Mouse (Mus musculus) hindbrain, embryonic 14.5 days (tissue): ENCODE results near the gene Olfr1357. TPM values are rescaled to one million over a fixed set of nuclear protein-coding genes. Genes with fewer than 3 reads are reported as not detected.
"Not testable (repeated sequence)": the region's sequence is repeated elsewhere in the genome, so short reads cannot be mapped to it uniquely, and the experiment has no call there.

Experiments used
- ATAC-seq: fragments of 200-750 bp; cut with Nextera tagmentation; 2 replicates; pipeline ENCODE4 v1.8.0; 2017; ENCODE audit warnings: moderate number of reproducible peaks, mild to moderate bottlenecking, moderate TSS enrichment, moderate library complexity; ENCODE audit not compliant: low FRiP score
- DNase-seq: peaks from one replicate; pipeline ENCODE4 v3.0.0-alpha.2; 2015; ENCODE audit warnings: low spot score
- H3K27ac ChIP-seq: fragments of 300-500 bp; sonication (generic); 2 replicates; pipeline ENCODE4 v1.5.1; 2014; ENCODE audit warnings: mild to moderate bottlenecking, moderate library complexity
- H3K27me3 ChIP-seq: fragments of 300-500 bp; sonication (generic); 2 replicates; pipeline ENCODE4 v1.6.1; 2014; ENCODE audit warnings: mild to moderate bottlenecking, low read length, mixed read lengths; ENCODE audit not compliant: control insufficient read depth, insufficient read depth
- H3K36me3 ChIP-seq: fragments of 300-500 bp; sonication (generic); replicated peaks from 2 replicates; pipeline ENCODE4 v1.6.1; 2014; ENCODE audit not compliant: control insufficient read depth, insufficient read depth
- H3K4me1 ChIP-seq: fragments of 300-500 bp; sonication (generic); replicated peaks from 2 replicates; pipeline ENCODE4 v1.6.1; 2014; ENCODE audit warnings: antibody characterized with exemption, low read length, mixed read lengths; ENCODE audit not compliant: control insufficient read depth, insufficient read depth
- H3K4me2 ChIP-seq: fragments of 300-500 bp; sonication (generic); replicated peaks from 2 replicates; pipeline ENCODE4 v1.6.1; 2014; ENCODE audit warnings: mild to moderate bottlenecking, moderate library complexity
- H3K4me3 ChIP-seq: fragments of 300-500 bp; sonication (generic); replicated peaks from 2 replicates; pipeline ENCODE4 v1.5.1; 2014; ENCODE audit warnings: mild to moderate bottlenecking, low read length
- H3K9ac ChIP-seq: fragments of 300-500 bp; sonication (generic); 2 replicates; pipeline ENCODE4 v1.6.1; 2014
- H3K9me3 ChIP-seq: fragments of 300-500 bp; sonication (generic); 2 replicates; pipeline ENCODE4 v1.6.1; 2016; ENCODE audit warnings: low read length; ENCODE audit not compliant: control insufficient read depth
- WGBS: fragments of 180-500 bp; shearing (Covaris S2); extraction: QIAGEN DNeasy Blood & Tissue Kit; methylation state at CpG from one replicate; pipeline ENCODE4 v1.1.7; 2014; 5-methylcytosine and 5-hydroxymethylcytosine counted together
- polyA plus RNA-seq: library from polyadenylated mRNA; unstranded; fragments of >200 nt; fragmentation: Nextera tagmentation; extraction: Ambion mirVana; gene quantifications from 2 replicates; pipeline ENCODE4 v1.2.1, GENCODE M21; 2014

Gene Olfr1357
- polyA plus RNA-seq: not detected in 2 replicates

DNA sequence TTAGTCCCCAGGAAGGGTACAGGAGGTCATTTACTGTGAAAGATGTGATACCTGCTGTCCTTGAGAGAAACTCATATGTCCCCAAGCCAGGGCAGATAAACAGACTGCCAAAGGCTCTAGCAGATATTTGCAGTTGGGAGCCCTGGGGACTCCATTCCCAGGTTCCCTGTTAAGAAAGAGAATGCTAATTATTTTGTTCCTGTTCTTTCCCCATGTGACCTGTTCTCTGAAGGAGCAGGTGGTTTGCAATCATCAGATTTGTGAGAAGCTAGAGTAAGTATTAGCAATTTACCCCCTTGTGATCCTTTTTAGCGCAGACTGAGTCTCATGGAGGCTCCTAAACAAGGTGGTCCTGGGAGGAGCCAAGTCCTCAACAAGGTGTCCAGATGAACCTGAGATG, at the start of gene Olfr1357:
Gene Olfr1357 (minus strand): TSS at position 101 of the 400 bp plus-strand sequence.
- H3K4me1 ChIP-seq: no peaks in the 10 kb centered on the region
- ATAC-seq: no peak
- H3K27ac ChIP-seq: no peak within 1 kb of the TSS
- no peak within 1 kb of the TSS for H3K9ac ChIP-seq
- H3K9me3 ChIP-seq: no peaks in the 10 kb centered on the region
- no peak within 1 kb of the TSS for H3K4me3 ChIP-seq
- H3K4me2 ChIP-seq: no peak within 1 kb of the TSS
- no peaks in the 10 kb centered on the region for H3K36me3 ChIP-seq
- H3K27me3 ChIP-seq: no peaks in the 10 kb centered on the region
- 88% methylated on average over 1 of the region's 1 CpGs for whole genome bisulfite sequencing
- DNase-seq: no peak

DNA sequence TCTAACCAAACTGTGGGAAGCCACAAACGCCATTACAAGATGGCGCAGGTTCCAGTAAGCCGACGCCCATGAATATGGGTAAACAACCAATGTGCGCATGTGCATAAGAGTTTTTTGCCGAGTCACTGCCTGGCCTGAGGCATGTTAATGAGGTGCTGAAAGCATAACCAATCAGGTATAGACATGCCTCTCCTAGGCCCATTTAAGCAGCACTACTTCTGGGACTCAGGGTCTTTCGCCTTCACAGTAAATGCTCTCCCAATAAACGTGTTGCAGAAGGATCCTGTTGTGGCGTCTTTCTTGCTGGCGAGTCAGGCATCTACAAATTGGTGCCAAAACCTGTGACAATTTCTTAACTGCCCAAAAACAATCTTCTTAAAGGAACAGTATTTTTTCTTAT, 48.8 kb upstream of the Olfr1357 start:
- H3K4me3 ChIP-seq, H3K36me3 ChIP-seq, H3K9me3 ChIP-seq, H3K9ac ChIP-seq, H3K4me1 ChIP-seq, H3K27me3 ChIP-seq, H3K27ac ChIP-seq, ATAC-seq, H3K4me2 ChIP-seq, DNase-seq: not testable (repeated sequence)
- WGBS: 91% methylated on average over 10 of the region's 10 CpGs

DNA sequence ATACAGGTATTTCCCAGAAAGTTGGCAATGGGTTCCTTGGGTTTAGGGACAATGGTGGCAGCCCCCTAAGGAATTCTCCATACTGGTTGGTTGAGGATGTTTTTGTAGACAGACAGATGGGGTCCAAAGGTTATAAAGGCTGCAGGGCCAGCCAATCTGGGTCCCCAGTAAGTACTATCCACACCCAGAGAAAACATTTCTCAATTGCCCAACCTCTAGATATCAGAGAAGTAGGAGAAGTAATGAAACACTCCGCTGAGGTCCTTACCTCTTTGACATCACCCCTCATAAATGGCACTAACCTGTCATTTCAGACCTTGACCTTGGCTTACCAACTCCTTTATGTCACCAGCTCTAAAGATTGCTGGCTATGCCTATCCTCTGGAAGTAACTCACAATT, 46.7 kb upstream of the Olfr1357 start:
- Histone ChIP-seq H3K9me3 (no peaks in the 10 kb centered on the region), H3K9ac (no peak overlapping the region), H3K4me1 (no peaks in the 10 kb centered on the region), H3K27ac (no peak overlapping the region), H3K27me3 (no peaks in the 10 kb centered on the region), H3K36me3 (no peaks in the 10 kb centered on the region), H3K4me2 (no peak overlapping the region), H3K4me3 (no peak overlapping the region)
- DNase-seq (no peak), ATAC-seq (no peak)
- 94% methylated on average over 1 of the region's 1 CpGs for WGBS

DNA sequence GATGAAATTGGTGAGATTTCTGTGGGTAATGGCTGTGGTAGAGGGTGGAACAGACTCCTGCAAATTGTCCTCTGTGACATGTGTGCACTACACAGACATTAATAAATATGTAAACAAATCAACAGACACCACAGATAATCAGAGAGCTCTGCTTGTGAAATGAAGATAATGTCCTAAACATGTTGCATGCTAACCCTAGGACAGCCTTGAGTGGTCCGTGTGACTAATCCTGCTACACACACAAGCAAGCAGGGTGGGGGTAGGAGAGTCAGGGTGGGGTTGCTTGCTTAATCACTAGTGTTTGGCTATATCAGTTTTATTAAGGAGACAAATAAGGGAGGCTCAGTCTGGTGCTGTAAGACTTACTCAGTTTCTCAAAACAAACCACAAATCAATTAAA, 43.3 kb upstream of the Olfr1357 start:
- ATAC-seq: no peak
- H3K9ac ChIP-seq: no peak overlapping the region

DNA sequence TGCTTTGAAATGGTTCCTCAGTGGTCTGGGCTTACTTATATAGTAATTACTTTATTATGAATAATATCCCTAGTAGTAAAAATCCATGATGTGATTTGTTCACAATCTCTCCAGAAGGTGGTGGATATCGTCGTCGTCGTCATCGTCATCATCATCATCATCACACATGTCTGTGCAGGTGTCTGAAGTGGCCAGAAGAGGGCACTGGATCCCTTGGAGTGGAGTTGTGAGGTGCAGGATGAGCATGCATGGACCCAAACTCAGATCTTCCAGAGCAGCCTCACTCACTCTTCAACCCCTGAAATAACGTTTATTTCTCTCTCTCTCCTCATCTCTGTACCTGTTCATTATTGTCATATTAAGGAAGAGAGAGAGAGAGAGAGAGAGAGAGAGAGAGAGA, 14.4 kb upstream of the Olfr1357 start:
- Histone ChIP-seq H3K27me3 (no peaks in the 10 kb centered on the region), H3K4me3 (no peak overlapping the region), H3K4me2 (peak overlapping the region; percentile 24)

More for the DNA sequence above, 43.3 kb upstream of the Olfr1357 start:
- no peak for DNase-seq
- no peaks in the 10 kb centered on the region for H3K27me3 ChIP-seq
- no peak overlapping the region for H3K4me2 ChIP-seq
- H3K4me3 ChIP-seq: no peak overlapping the region
- H3K27ac ChIP-seq: no peak overlapping the region
- H3K9me3 ChIP-seq: no peaks in the 10 kb centered on the region
- 92% methylated on average over 1 of the region's 1 CpGs for WGBS
- no peaks in the 10 kb centered on the region for H3K36me3 ChIP-seq
- H3K4me1 ChIP-seq: no peaks in the 10 kb centered on the region

DNA sequence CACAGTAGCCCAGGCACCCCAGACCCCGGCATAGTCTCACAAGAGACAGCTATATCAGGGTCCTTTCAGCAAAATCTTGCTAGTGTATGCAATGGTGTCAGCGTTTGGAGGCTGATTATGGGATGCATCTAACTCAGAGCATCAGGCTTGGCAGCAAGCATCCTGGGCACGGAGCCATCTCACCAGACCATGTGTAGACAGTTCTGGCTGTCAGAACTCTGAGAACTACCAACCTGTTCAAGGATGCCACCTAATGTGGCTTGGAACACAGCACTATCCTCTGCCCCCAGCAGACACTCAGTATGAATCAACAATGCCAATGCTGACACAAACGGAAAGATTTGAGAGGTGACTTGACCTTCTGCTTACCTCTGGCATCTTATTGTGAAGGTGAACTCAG, 12.3 kb upstream of the Olfr1357 start:
- Histone ChIP-seq H3K4me1 (no peaks in the 10 kb centered on the region), H3K36me3 (no peaks in the 10 kb centered on the region), H3K9ac (no peak overlapping the region), H3K27me3 (no peaks in the 10 kb centered on the region), H3K4me2 (no peak overlapping the region), H3K9me3 (no peaks in the 10 kb centered on the region), H3K4me3 (no peak overlapping the region), H3K27ac (no peak overlapping the region)
- WGBS: 76% methylated on average over 4 of the region's 4 CpGs
- ATAC-seq (no peak), DNase-seq (no peak)

More for the DNA sequence above, 14.4 kb upstream of the Olfr1357 start:
- H3K4me1 ChIP-seq: no peaks in the 10 kb centered on the region
- H3K36me3 ChIP-seq: no peaks in the 10 kb centered on the region
- DNase-seq (peak; percentile 63), ATAC-seq (0 out of 2 replicates have a peak, but pooled peaks have one; percentile 68)
- no peak overlapping the region for H3K27ac ChIP-seq
- no peaks in the 10 kb centered on the region for H3K9me3 ChIP-seq
- peak overlapping the region; percentile 34; the same call in 1 of the 2 replicates for H3K9ac ChIP-seq
- WGBS: 10% methylated on average over 6 of the region's 6 CpGs

DNA sequence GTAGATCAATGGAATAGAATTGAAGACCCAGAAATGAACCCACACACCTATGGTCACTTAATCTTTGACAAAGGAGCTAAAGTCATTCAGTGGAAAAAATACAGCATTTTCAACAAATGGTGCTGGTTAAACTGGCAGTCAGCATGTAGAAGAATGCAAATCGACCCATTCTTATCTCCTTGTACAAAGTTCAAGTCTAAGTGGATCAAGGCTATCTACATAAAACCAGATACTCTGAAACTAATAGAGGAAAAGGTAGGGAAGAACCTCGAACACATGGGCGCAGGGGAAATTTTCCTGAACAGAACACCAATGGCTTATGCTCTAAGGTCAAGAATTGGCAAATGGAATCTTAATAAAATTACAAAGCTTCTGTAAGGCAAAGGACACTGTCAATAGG, 5.3 kb upstream of the Olfr1357 start:
- not testable (repeated sequence) for ATAC-seq, H3K4me1 ChIP-seq, H3K27ac ChIP-seq, H3K4me2 ChIP-seq, H3K27me3 ChIP-seq, DNase-seq, H3K9ac ChIP-seq, H3K4me3 ChIP-seq, H3K9me3 ChIP-seq, H3K36me3 ChIP-seq
- WGBS: 86% methylated on average over 3 of the region's 3 CpGs

DNA sequence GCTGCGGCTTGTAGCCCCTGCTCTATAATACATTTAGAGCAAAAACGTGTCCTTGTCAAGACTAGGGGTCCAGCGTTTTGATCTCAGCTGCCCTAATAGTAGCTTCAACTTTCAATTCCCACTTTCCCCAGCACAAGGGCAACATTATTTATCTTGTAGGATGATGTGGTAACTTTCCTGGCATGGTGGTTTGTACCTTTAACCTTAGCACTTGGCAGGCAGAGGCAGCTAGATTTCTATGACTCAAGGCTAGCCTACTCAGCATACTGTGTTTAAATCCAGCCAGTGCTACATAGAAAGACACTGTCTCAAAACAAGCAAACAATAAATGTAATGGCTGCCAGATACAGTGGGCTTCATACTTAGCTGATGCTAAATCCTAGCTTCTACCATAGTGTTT, 10.3 kb downstream of the Olfr1357 start:
- Histone ChIP-seq H3K4me3 (no peak overlapping the region), H3K27me3 (no peaks in the 10 kb centered on the region), H3K9ac (no peak overlapping the region), H3K4me2 (no peak overlapping the region), H3K9me3 (no peaks in the 10 kb centered on the region), H3K36me3 (no peaks in the 10 kb centered on the region), H3K27ac (no peak overlapping the region), H3K4me1 (no peaks in the 10 kb centered on the region)
- 82% methylated on average over 3 of the region's 3 CpGs for WGBS
- DNase-seq: no peak
- ATAC-seq: no peak

DNA sequence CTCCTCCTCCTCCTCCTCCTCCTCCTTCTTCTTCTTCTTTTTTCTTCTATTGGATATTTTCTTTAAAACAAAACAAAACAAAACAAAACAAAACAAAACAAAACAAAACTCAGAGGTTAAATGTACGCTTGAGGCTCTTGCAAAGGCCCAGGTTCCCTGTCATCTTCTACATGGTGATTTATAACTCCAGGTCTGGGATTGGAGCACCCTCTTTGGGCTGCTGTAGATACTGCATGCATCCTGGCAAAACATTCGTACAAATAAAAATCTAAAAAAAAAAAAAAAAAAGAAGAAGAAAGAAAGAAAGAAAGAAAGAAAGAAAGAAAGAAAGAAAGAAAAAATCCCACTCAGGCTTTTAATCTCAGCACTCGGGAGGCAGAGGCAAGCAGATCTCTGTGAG, 12.8 kb downstream of the Olfr1357 start:
- no peaks in the 10 kb centered on the region for H3K4me1 ChIP-seq
- H3K4me2 ChIP-seq: no peak overlapping the region
- no peaks in the 10 kb centered on the region for H3K36me3 ChIP-seq
- peak; percentile 46 for DNase-seq
- no peak for ATAC-seq
- H3K27me3 ChIP-seq: no peaks in the 10 kb centered on the region
- H3K9me3 ChIP-seq: no peaks in the 10 kb centered on the region
- no peak overlapping the region for H3K27ac ChIP-seq
- H3K9ac ChIP-seq: no peak overlapping the region
- 47% methylated on average over 3 of the region's 3 CpGs for WGBS
- no peak overlapping the region for H3K4me3 ChIP-seq

DNA sequence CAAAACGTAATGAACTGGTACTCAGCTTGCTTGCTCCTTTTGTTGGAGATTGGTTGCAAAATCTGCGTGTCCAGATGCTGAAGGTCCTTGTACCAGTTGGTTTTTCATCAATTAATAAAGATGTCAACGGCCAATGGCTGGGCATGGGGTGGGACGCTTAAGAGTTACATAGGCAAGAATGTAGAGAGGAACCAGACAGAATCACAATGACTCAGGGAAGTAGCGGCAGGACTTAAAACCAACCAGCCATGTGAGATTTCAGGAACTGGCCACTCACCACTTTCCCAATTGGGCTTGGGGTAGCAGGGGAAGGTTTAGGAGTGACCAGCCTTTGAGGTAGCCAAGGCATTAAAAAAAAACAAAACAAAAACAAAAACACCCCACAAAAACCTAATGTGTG, 18.0 kb downstream of the Olfr1357 start:
- Histone ChIP-seq H3K4me2 (no peak overlapping the region), H3K4me1 (no peaks in the 10 kb centered on the region), H3K9me3 (no peaks in the 10 kb centered on the region), H3K36me3 (no peaks in the 10 kb centered on the region), H3K9ac (no peak overlapping the region), H3K27me3 (no peaks in the 10 kb centered on the region), H3K27ac (no peak overlapping the region), H3K4me3 (no peak overlapping the region)
- DNase-seq (no peak), ATAC-seq (no peak)
- WGBS: 88% methylated on average over 5 of the region's 5 CpGs
